Mouse (Mus musculus): ENCODE results near the gene Meox2.
"Not testable (repeated sequence)": the region's sequence is repeated elsewhere in the genome, so short reads cannot be mapped to it uniquely, and the experiment has no call there.

Gene Meox2

DNA sequence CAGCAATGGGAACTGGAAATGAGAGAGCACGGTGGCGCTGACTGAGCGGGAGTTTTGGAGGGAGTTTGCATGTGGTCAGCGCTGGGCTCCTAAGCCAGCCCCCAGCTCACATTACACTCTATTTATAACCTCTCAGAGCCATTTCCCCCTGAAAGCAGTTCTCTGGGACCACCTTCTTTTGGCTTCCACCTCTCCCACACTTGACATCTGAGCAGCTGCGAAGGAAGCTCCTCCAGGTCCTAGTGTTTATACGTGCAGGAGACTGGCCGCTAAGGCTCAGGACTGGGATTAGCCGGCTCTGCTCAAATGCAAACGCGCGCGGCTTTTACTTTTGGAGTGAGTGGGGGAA, at the start of gene Meox2:
Meox2 (plus strand) TSS at position 151 of the 349 bp plus-strand sequence.
- DNase-seq (ENCODE audit: low spot score in 2 of 2), result no peak

GRCm38 (mm10) chr12:37072636-37073035, 35.7 kb upstream of the Meox2 start:
- DNase-seq (ENCODE audit: low spot score in 2 of 2), result no peak

GRCm38 (mm10) chr12:37077308-37077707, 31.0 kb upstream of the Meox2 start:
- DNase-seq (ENCODE audit: low spot score in 2 of 2), result no peak

- DNase-seq (ENCODE audit: low spot score in 2 of 2), result not testable (repeated sequence)
Measured at GRCm38 (mm10) chr12:37080005-37080404, 28.3 kb upstream of the Meox2 start.

- DNase-seq (ENCODE audit: low spot score in 2 of 2), result no peak
Measured at GRCm38 (mm10) chr12:37106541-37106940, 1.8 kb upstream of the Meox2 start.

- no peak for DNase-seq (ENCODE audit: low spot score in 2 of 2)
Measured at GRCm38 (mm10) chr12:37107150-37107549, 1.2 kb upstream of the Meox2 start.

- no peak for DNase-seq (ENCODE audit: low spot score in 2 of 2)
Measured at GRCm38 (mm10) chr12:37107713-37108389, 489 bp upstream of the Meox2 start.

DNA sequence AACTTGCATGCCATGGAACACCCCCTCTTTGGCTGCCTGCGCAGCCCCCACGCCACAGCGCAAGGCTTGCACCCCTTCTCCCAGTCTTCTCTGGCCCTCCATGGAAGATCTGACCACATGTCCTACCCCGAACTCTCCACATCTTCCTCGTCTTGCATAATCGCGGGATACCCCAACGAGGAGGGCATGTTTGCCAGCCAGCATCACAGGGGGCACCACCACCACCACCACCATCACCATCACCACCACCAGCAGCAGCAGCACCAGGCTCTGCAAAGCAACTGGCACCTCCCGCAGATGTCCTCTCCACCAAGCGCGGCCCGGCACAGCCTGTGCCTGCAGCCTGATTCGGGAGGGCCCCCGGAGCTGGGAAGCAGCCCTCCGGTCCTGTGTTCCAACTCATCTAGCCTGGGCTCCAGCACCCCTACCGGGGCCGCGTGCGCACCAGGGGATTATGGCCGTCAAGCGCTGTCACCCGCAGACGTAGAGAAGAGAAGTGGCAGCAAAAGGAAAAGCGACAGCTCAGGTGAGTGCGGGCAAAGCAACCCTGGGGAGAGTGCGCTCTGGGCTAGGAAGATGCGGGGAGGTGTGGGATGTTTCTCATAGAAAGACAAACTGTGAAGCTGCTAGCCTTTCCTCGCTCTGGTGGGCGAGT, 606 bp downstream of the Meox2 start:
- no peak for DNase-seq (ENCODE audit: low spot score in 2 of 2)

GRCm38 (mm10) chr12:37109474-37110012, 1.2 kb downstream of the Meox2 start:
- DNase-seq (ENCODE audit: low spot score in 2 of 2), result no peak

DNA sequence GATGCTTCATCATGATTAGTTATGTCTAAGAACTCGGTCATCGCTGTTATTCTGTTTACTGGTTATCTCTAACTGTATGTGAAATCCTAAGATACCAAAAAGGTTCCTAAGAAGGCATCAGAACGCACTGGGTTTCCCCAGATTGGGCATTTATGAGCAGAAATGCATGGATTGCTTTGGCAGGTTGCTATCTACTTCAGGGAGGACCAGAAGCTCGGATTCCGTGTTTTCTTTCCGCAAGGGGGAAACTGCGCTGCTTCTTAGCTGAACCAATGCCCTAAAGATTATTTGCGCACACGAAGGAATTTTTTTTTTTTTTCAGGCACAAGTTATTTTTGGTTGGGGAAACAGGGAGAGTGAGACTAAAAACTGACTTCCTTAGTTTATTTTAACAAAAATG, 2.6 kb downstream of the Meox2 start:
- DNase-seq (ENCODE audit: low spot score in 2 of 2), result no peak

- no peak for DNase-seq (ENCODE audit: low spot score in 2 of 2)
Measured at GRCm38 (mm10) chr12:37119246-37119645, 10.9 kb downstream of the Meox2 start.

- DNase-seq (ENCODE audit: low spot score in 2 of 2), result no peak
Measured at GRCm38 (mm10) chr12:37123763-37124162, 15.4 kb downstream of the Meox2 start.

DNA sequence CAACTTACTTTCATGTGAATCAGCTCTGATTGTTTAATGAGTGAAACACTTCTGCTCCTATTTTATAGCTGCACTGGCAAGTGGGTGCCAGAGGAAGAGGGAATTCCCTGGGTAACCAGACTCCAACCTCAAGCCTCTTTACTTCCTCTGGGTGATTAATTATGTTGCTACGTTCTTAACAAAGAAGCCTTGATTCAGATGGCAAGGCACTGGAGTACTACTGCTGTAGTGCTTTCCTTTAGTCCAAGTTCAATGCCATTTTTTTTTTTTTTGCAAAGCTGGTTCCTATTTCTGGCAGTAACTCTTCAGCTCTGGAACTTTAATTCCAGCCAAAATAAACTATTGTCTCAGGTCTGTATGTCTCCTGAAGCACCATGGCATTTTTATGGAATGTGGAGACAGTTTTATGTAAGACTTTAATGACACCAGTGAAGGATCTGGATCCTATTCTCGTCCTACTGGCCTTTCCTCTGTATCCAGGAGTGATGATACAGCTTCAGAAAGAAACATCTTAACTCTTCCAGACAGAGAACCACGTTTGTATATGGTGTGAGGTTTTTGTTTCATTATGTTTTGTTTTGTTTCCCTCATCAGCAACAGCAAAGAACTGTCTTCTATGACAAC, 33.9 kb downstream of the Meox2 start:
- no peak for DNase-seq (ENCODE audit: low spot score in 2 of 2)

DNA sequence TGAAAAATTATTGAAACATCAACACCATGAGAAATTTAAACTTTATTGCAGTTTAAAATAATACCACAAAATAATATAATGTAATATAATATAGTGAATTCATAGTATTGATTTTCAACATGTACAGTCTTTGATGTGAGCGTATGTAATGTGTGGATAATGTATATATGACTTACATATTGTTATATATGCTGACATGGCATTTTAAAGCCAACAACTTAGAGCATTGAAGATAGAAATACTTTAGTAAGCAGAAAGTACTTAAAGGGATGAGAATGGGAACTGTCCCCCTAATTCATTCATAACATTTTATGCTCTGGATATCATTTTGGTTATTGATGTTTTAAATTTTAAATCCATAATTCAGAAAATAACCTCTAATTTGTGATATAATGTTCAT, 35.5 kb downstream of the Meox2 start:
- no peak for DNase-seq (ENCODE audit: low spot score in 2 of 2)

GRCm38 (mm10) chr12:37167742-37168141, 59.4 kb downstream of the Meox2 start:
- DNase-seq (ENCODE audit: low spot score in 2 of 2), result no peak

- DNase-seq (ENCODE audit: low spot score in 2 of 2), result no peak
Measured at GRCm38 (mm10) chr12:37173324-37173723, 65.0 kb downstream of the Meox2 start.

DNA sequence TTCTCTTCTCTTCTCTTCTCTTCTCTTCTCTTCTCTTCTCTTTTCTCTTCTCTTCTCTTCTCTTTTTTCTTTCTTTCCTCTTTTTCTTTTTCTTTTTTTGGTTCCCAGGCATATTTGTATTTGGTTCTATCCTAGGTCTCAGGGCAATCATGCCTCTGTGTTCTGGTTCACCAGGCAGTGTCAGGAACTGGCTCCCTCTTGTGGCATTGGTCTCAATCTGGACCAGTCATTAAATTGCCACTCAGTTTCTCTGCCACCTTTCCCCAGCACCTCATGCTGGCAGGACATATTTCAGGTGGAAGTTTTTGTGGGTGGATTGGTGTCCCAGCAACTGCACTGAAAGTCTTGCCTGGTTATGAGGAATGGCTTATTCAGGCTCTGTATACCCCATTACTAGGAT, 75.3 kb downstream of the Meox2 start:
- no peak for DNase-seq (ENCODE audit: low spot score in 2 of 2)

- DNase-seq (ENCODE audit: low spot score in 2 of 2), result no peak
Measured at GRCm38 (mm10) chr12:37188940-37189488, 80.7 kb downstream of the Meox2 start.
